Mouse (Mus musculus) lung, adult 2 months (tissue): Measurements from ENCODE around the gene Vmn1r54.
"Not testable (repeated sequence)": the region's sequence is repeated elsewhere in the genome, so short reads cannot be mapped to it uniquely, and the experiment has no call there.

Experiments
- CTCF ChIP-seq: fragments of 200-500 bp; IDR thresholded peaks from 2 replicates; pipeline ENCODE4 v1.5.1; 2011; ENCODE audit warnings: mild to moderate bottlenecking, low read length, control low read depth; ENCODE audit not compliant: insufficient read depth
- POLR2A ChIP-seq: fragments of 200-500 bp; IDR thresholded peaks from 2 replicates; pipeline ENCODE4 v1.6.1; 2011; ENCODE audit warnings: low read depth, mild to moderate bottlenecking, control low read depth, low read length, borderline replicate concordance; ENCODE audit errors: extremely low read depth

GRCm38 (mm10) chr6:90202493-90202892, 43.6 kb upstream of the Vmn1r54 start, which contains the start of gene V1ra8:
- TF ChIP-seq CTCF, POLR2A: not testable (repeated sequence)
